Mouse (Mus musculus) v-Abl transformed pro-B cells (cell line): ENCODE measurements around the gene Pfdn4.

Experiments used
- in situ Hi-C, 2 experiments: fragments of 400-800 bp; cut with MboI; formaldehyde crosslinking; loops; one replicate each; pipeline ENCODE4 v1.15.1; 2025; ENCODE audit not compliant: unreplicated experiment in 2 of 2

Gene Pfdn4

DNA sequence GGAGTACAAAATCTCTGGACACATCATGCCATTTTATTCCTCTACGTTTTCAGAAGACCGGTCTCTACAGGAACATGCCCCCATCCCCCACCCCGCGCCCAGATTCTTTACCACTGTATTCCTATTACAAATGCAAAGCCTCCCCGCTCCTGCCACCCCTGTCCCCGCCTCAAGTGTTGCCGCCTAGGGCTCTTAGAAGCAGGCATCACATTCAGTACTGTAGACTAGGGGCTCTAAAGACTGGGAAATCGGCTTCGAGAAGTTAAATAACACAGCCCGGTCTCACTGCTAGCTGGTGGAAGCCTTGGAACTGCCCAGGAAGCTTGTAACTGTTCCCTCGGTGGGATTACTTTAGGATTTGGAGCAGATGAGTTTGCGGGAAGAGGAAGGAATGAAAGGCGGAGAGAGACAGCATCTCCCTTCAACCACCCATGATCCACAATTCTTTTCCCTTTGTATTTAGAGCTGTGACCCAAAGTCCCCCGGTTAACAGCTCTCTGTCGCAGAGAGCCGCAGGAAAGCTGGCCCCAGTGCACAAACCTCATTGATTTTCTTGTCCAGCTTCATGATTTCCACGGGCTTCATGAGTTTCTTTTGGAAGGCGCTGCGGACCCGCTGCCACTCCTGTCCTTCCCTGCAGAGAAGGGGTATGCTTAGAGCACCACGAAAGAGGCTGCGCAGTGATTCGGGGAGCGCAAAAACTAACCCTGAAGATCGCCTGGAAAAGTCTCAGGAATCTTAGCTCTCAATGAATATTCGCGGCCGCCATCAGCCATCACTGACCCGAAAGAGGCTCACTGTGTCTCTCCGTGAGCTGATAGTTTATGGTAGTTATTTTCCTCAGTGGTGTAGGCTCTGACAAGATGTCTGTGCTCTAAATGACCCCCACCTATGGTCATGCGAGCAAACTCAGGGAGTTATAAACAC is 1.2 kb upstream of the Pfdn4 start:
- in situ Hi-C loops = no loop called here

DNA sequence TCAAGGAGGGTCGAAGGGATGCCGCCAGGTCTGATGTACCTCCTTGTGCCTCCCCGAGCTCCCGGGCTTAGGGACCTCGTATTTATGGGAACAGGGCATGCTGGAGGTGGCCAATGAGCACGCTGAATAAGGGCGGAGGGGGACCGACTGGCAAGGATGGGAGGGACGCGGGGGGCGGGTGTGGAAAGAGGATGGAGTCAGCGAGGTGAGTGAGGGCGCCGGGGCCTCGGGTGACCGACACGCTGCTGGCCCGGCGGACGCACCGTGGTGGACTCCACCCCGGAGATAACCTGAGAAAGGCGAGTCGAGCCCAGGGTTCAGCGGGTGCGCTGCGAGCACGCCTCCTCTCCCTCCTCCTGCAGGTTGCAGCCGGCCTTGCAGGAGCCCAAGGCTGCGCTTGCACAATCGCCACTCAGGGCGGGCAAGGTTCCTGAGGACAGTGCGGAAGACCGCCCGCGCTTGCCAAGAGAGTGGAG is 901 bp downstream of the Pfdn4 start, which contains the start of gene Cyp24a1:
Gene Cyp24a1 (minus strand): TSS at position 55 of the 476 bp plus-strand sequence.
- in situ Hi-C loops = no loop called here

GRCm38 (mm10) chr2:170498011-170498410 is 1.8 kb downstream of the Pfdn4 start:
- in situ Hi-C loops = no loop called here

DNA sequence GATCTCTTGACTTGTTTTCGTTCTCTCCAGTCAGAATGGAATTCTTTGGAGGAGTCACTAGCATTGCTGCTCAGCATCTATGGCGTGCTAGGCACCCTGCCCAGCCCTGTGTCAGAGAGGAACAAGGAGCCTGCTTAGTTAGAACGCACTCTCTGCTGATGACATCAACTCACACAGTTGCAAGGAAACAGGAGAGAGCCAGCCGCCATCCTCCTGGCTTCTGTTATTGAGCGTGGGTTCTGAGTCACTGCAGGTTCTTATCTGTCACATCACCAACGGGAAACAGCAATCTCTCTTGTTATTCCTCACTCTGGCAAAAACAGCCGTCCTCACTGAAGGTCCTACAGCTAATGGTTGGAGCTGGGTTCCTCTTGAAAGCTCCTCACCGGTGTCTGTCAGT is 7.1 kb downstream of the Pfdn4 start:
- in situ Hi-C loops = loop anchor here (10.0 to 25.0 kb wide), 6 partner anchors 266 to 1984 kb away; partner anchors contain the start of gene Fam210b (in 1 of the 2)

DNA sequence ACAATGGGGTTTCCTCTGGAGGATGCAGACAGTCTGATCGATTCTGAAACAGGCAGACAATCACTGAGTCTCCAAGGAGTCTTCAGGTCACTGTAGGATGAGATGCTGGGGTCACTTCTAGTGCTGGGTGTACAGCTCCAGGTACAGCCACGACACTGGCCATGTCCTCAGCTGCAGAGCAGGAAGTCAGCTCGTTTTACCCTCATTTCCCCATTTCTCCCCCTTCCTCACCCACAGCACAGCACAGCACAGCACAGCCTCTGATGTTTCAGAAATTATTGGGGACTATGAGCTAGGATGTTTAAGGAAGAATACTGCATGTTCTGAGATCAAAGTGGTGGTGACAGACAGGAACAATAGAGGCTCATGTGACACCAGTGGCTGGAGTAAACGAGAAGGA is 7.8 kb downstream of the Pfdn4 start:
- in situ Hi-C loops = loop anchor here (10.0 to 25.0 kb wide), 6 partner anchors 267 to 1983 kb away; partner anchors contain the start of gene Fam210b (in 1 of the 2)

DNA sequence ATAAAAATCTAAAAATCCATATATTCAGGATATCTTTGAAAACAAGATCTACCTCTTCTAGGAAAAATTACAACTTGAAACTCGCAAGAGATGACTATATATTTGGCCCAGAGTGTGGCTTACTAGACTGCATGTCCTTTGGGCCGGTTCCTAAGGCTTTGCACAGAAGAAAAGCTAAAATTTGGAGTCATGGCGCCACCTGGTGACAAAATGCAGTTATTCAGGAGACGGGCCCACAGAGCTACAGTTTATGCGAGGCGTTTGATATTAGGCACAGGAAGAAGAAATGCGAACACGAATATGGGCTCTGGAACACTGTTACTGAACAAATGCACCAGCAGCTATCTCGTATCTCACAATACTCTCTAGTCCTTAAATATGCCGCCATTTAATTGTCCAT is 11.5 kb downstream of the Pfdn4 start:
- in situ Hi-C loops = loop anchor here (5.0 to 25.0 kb wide), 9 partner anchors 55 to 1980 kb away; partner anchors contain the start of gene Fam210b (in 1 of the 2)

DNA sequence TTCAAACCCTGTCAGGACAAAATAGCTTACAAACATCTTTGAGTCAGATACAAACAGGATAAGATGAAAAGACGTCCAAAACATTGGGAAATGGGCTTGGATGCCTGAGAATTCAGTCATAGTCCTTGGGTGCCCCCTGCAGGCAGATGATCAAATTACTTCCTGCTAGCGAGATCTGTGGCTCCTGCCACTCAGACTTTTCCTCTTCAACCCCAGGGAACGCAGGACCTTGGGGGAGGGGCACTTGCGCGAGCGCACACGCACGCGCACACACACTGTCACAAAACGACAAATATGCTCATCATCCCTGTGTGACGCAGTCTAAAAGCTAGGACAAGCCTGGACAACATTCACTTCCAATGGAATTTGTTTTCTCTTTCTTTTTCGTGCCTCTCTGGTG is 12.6 kb downstream of the Pfdn4 start:
- in situ Hi-C loops = loop anchor here (5.0 to 25.0 kb wide), 9 partner anchors 57 to 1978 kb away; partner anchors contain the start of gene Fam210b (in 1 of the 2)

DNA sequence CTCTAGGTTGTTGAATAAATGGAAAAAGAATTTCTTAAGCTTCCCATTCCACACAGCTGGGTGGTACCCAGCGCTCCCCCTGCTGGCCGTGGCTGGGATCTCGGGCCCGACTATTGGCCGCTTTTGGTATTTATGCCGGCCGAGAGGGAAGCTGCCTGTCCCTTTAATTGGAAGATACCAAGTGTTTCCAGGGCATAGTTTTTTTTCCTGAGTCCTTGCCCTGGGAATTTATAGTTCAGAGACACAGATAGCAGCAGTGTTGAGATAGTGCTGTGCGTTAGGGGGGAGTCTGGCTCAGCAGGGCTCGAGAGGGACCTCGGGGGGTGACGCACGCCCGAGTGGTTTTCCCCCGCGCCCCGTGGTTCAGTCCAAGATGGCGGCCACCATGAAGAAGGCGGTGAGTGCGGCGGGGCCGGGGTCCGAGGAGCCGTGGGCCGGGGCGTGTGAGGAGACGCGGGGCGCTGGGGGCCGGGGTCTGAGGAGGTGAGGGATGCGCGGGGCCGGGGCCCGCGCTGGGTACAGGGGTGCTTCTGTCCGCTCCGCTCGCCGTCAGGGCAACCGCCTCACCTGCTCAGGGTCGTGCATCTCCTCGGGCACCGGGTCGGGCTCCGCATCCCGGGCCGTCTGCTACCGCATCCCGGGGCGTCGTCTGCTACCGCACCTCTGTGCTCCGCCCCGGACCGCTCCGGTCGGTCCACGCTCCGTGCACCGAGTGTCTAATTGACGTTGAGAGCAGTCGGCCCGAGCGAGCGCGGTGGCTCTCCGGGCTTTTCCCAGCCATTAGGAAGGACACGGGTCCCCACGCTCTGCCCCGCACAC is 15.1 kb downstream of the Pfdn4 start:
- in situ Hi-C loops = loop anchor here (10.0 to 25.0 kb wide), 7 partner anchors 274 to 1976 kb away; partner anchors contain the start of gene Fam210b (in 2 of the 2)

- in situ Hi-C loops = loop anchor here (10.0 to 25.0 kb wide), 7 partner anchors 276 to 1974 kb away; partner anchors contain the start of gene Fam210b (in 2 of the 2)
Observed at GRCm38 (mm10) chr2:170513756-170514155, 17.5 kb downstream of the Pfdn4 start.

GRCm38 (mm10) chr2:170520321-170520971 is 24.2 kb downstream of the Pfdn4 start:
- in situ Hi-C loops = loop anchor here (5.0 to 25.0 kb wide), 7 partner anchors 283 to 1967 kb away; partner anchors contain the start of gene Fam210b (in 1 of the 2)

DNA sequence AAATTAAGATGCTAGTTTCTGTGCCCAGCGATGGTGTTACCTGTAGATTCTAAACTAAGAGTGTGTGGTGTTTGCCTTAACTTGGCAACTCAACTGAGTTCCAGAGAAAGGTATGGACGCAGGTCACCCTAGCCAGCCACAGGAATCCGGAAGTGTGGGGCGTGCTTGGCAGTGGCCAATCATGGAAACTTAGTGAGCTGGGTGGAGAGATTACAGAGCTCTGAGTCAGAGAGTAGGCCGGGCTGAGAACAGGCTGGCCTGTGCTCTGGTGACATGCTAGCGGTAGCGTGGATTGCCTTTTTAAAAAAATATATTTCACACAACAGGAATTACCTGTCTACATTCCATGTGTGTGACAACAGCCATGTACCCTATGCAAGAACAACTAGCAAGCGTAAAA is 30.3 kb downstream of the Pfdn4 start:
- in situ Hi-C loops = loop anchor here in 1 of 2 experiments (10.0 kb wide), 1 partner anchor 348 kb away; no protein-coding TSS in a partner anchor

DNA sequence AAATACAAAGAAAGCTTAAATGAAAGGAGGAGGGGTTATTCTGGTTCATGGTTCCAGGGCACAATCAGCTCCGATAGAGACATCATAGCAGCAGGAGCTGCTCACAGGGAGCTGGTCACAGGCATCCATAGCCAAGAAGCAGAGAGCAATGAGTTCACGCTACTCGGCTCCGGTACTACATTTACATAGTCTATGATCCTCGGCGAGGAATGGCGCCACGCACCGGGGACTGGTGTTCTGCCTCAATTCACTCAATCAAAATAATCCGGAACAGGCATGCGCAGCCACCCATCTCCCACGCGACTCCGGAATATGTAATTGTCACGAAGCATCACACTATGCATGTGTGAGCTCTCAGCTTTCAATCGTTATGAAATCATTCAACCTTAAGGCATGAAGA is 31.8 kb downstream of the Pfdn4 start:
- in situ Hi-C loops = loop anchor here in 1 of 2 experiments (10.0 kb wide), 1 partner anchor 347 kb away; no protein-coding TSS in a partner anchor

GRCm38 (mm10) chr2:170529766-170530165 is 33.5 kb downstream of the Pfdn4 start:
- in situ Hi-C loops = loop anchor here in 1 of 2 experiments (10.0 kb wide), 1 partner anchor 345 kb away; no protein-coding TSS in a partner anchor

GRCm38 (mm10) chr2:170530256-170530655 is 34.0 kb downstream of the Pfdn4 start:
- in situ Hi-C loops = no loop called here

GRCm38 (mm10) chr2:170534116-170534802 is 38.0 kb downstream of the Pfdn4 start:
- in situ Hi-C loops = no loop called here

- in situ Hi-C loops = no loop called here
Observed at GRCm38 (mm10) chr2:170534803-170535174, 38.6 kb downstream of the Pfdn4 start.

DNA sequence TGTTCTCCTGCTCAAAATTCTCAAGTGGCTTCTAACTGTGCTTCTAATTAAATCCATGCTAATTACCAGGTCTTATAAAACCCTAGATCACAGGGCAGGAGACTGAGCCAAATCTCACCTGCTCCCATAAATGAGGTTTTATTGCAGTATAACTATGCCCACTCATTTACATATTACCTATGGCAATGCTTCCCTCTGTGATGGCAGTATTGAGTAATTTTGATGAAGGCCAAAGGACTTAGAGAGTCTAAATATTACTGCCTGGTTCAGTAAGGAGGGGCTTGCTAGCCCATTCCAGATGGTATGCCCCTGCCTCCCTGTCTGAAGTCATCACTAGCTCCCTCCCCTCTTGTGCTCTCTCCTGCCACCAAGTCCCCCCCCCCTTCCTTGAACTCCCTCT is 39.6 kb downstream of the Pfdn4 start:
- in situ Hi-C loops = no loop called here

- in situ Hi-C loops = no loop called here
Observed at GRCm38 (mm10) chr2:170539211-170539610, 43.0 kb downstream of the Pfdn4 start.

- in situ Hi-C loops = no loop called here
Observed at GRCm38 (mm10) chr2:170543625-170544024, 47.4 kb downstream of the Pfdn4 start.
